Mouse (Mus musculus) urinary bladder, adult 2 months (tissue): ENCODE data around the gene Smad3. TPM values are rescaled to one million over a fixed set of nuclear protein-coding genes. Genes with fewer than 3 reads are reported as not detected.

Experiments used
- DNase-seq: peaks from one replicate; pipeline ENCODE4 v3.0.0; 2022; ENCODE audit warnings: low spot score
- polyA plus RNA-seq: library from polyadenylated mRNA; depleted of rRNA; stranded (reverse); fragments of >200 nt; gene quantifications from 2 replicates; pipeline ENCODE4 v1.2.3, GENCODE M21; 2012

The Smad3 gene
- polyA plus RNA-seq, 1 experiment, result 33.3 TPM

GRCm38 (mm10) chr9:63720715-63721114, 37.1 kb downstream of the Smad3 start:
- no peak for DNase-seq

- no peak for DNase-seq
Observed at GRCm38 (mm10) chr9:63719770-63720440, 37.9 kb downstream of the Smad3 start.

GRCm38 (mm10) chr9:63718735-63719358, 38.9 kb downstream of the Smad3 start:
- no peak for DNase-seq

- no peak for DNase-seq
Observed at GRCm38 (mm10) chr9:63718170-63718569, 39.6 kb downstream of the Smad3 start.

GRCm38 (mm10) chr9:63717474-63718005, 40.3 kb downstream of the Smad3 start:
- no peak for DNase-seq

- DNase-seq, result peak; percentile 53
Observed at GRCm38 (mm10) chr9:63716150-63717138, 41.4 kb downstream of the Smad3 start.

- DNase-seq, result no peak
Observed at GRCm38 (mm10) chr9:63714572-63714971, 43.2 kb downstream of the Smad3 start.

- no peak for DNase-seq
Observed at GRCm38 (mm10) chr9:63712838-63713237, 45.0 kb downstream of the Smad3 start.

GRCm38 (mm10) chr9:63711580-63712230, 46.1 kb downstream of the Smad3 start:
- DNase-seq, result no peak

- DNase-seq, result no peak
Observed at GRCm38 (mm10) chr9:63709857-63710256, 47.9 kb downstream of the Smad3 start.

- DNase-seq, result no peak
Observed at GRCm38 (mm10) chr9:63709266-63709665, 48.5 kb downstream of the Smad3 start.

- no peak for DNase-seq
Observed at GRCm38 (mm10) chr9:63707816-63708588, 49.8 kb downstream of the Smad3 start.

GRCm38 (mm10) chr9:63706152-63706733, 51.6 kb downstream of the Smad3 start:
- DNase-seq, result no peak

- no peak for DNase-seq
Observed at GRCm38 (mm10) chr9:63704979-63705751, 52.6 kb downstream of the Smad3 start.

GRCm38 (mm10) chr9:63704131-63704530, 53.7 kb downstream of the Smad3 start:
- no peak for DNase-seq

GRCm38 (mm10) chr9:63703236-63703785, 54.5 kb downstream of the Smad3 start:
- DNase-seq, result no peak

- DNase-seq, result no peak
Observed at GRCm38 (mm10) chr9:63702502-63703013, 55.2 kb downstream of the Smad3 start.

- DNase-seq, result no peak
Observed at GRCm38 (mm10) chr9:63701957-63702309, 55.9 kb downstream of the Smad3 start.
